Mouse (Mus musculus) brain, adult 2 months (tissue): ENCODE results near the gene Zdhhc21.

Experiments used
- DNase-seq: peaks from one replicate; pipeline ENCODE4 v3.0.0; 2011; ENCODE audit warnings: low read depth, low spot score

Zdhhc21 gene

DNA sequence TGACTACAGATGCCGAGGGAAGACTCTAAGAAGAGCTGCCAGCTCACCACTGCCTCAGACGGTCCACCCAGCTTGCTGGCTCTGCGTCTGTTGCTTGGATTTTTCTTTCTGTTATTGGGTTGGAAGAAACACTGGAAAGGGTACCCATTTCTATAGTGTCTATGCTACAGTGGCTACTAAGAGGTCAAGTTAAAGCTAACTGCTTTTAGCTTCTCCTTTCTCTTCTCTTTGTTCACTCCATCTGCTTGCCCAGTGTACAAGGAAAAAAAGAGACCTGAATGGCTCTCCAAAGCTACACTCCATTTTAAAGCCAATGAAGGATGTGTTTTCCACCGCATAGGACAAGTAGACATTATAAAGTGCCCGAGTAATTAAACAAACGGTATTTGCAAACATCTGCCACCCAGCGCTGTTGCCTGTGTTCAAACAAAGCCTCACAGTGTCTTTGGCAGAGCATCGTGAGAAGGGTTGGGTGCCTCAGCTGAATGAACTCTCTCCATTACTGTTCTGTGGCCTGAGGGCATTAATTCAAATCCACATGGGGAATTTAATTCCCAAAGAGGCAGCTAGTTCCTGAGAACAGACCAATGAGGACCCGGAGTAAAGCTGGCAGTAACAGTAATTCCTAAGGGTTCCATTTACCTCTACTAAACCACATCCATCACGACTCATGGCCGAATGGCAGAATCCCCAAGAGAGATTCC lies 94.1 kb downstream of the Zdhhc21 start:
- no peak for DNase-seq

DNA sequence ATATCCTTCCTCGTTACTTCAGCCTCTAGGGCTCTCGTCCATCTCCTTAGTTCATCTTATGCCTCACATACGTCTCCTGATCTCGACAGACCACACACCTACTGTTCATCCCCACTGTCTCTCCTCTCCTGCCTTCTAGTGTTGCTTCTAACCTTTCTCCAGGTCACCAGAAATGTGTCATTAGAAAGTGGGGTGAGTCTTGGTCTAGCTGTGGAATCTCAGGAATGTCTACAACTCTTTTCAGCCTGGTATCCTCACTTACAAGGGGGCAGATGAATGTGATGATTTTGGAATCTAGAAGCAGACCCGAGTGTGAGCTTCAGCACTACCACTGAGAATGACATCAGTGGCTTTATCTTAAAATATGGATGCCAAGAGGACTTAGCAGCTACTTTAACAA lies 96.2 kb downstream of the Zdhhc21 start:
- DNase-seq = no peak

DNA sequence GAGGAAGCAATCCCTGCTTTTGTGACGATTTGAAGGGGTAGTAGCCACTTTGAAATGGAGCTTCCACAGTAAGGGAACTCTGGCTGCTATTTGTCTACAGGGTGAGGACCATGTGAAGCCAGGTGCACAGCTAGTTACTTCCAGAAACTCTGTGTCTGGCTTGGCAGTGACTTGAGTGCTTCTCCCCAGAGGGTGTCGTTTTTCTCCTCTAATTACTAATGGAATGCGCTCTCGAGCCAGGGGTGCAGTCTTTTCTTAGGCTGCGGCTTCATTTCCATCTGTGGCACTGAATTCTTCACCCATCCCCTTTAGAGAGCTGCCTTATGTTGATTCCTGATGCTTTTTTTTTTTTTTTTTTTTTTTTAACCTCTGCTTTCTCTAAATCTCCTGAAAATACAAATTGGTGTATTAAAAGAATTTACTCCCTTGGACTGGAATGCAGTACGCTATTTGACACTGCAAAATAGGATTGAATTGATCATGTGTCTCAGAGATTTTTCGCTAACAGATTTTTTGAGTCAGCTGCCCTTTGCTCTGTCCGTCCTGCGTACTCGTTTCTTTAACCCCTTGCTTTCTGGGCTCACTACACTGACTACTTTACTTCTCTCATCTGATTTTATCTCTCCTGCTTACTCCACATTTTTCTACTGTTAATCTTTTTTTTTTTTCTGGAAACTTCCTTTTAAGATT lies 97.2 kb downstream of the Zdhhc21 start:
- peak; percentile 17 for DNase-seq

DNA sequence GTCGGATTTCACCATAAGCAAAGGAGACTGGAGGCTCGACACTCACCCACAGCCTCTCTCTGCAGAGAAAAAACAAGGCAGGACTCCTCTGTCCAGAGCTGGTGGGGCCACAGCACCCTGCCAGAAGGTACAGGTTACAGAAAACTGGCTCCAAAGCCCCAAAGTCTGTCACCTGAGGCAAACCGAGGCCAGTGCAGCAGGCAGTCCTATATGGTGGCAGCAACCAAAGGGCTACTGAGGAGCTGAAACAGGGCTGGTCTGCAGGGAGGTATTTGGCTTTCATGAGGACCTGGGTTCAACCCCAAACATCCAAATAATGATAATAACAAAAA lies 103.5 kb downstream of the Zdhhc21 start:
- DNase-seq = no peak

- DNase-seq = no peak
Observed at GRCm38 (mm10) chr4:82755616-82756294, 104.0 kb downstream of the Zdhhc21 start.
